Comparison of ENCODE assay signal across 11 mouse cellular contexts in genomic region chr5:49529362-49529761, GRCm38 (mm10). TPM values are rescaled to one million over a fixed set of nuclear protein-coding genes. Genes with fewer than 3 reads are reported as not detected.
DNase-seq lines count a peak whose midpoint lies in the region; ATAC-seq and TF ChIP-seq lines count a peak whose summit lies in the region.
"Had no signal": no experiment of that assay in that cellular context is flagged by ENCODE, and none has a peak within 500 bp of the region (broad histone marks: within the 10 kb centered on the region; RNA-seq: fewer than 3 reads in every experiment).

No protein-coding gene starts in this region.

- TF ChIP-seq POLR2A in liver, adult 2 months (IDR thresholded peaks at IDR 0.05; ENCODE audit: extremely low read depth, insufficient read depth, low read length) = no peak

- TF ChIP-seq EP300 in lung, postnatal 0 days (IDR thresholded peaks at IDR 0.05) = no peak

- H3K79me2 ChIP-seq in liver, adult 2 months (ENCODE audit: control insufficient read depth, insufficient read depth, low read length) = no peaks in the 10 kb centered on the region

- no peaks in the 10 kb centered on the region for H3K36me3 ChIP-seq in forebrain, embryonic 13.5 days (ENCODE audit: poor library complexity, severe bottlenecking)
- no peaks in the 10 kb centered on the region for H3K36me3 ChIP-seq in forebrain, embryonic 10.5 days (replicated peaks)
- H3K36me3 ChIP-seq in liver, adult 2 months (ENCODE audit: control insufficient read depth, insufficient read depth, low read length) = no peaks in the 10 kb centered on the region
- H3K36me3 ChIP-seq in lung, postnatal 0 days (ENCODE audit: insufficient read depth, low read length) = no peaks in the 10 kb centered on the region

- no peaks in the 10 kb centered on the region for H3K9me3 ChIP-seq in forebrain, embryonic 13.5 days (replicated peaks)
- H3K9me3 ChIP-seq in forebrain, embryonic 10.5 days = no peaks in the 10 kb centered on the region
- no peaks in the 10 kb centered on the region for H3K9me3 ChIP-seq in lung, postnatal 0 days (ENCODE audit: low read length)

- intact Hi-C loops in left cerebral cortex, postnatal 4 days (cut with DNase I) = loop anchor here (10.0 kb wide), 2 partner anchors 155 to 425 kb away; no protein-coding TSS in a partner anchor

- ATAC-seq in forebrain, embryonic 13.5 days = 0 out of 2 replicates have a peak, but pooled peaks have one; percentile 3
- ATAC-seq in lung, postnatal 0 days = no peak
- ATAC-seq: midbrain, embryonic 16.5 days had no signal

- H3K27me3 ChIP-seq in forebrain, embryonic 13.5 days = no peaks in the 10 kb centered on the region
- peaks cover 20% of the 10 kb centered on the region for H3K27me3 ChIP-seq in forebrain, embryonic 10.5 days (ENCODE audit: poor library complexity, severe bottlenecking)
- peaks cover 7% of the 10 kb centered on the region for H3K27me3 ChIP-seq in liver, adult 2 months (ENCODE audit: control insufficient read depth, insufficient read depth, low read length)
- peaks cover 4% of the 10 kb centered on the region for H3K27me3 ChIP-seq in lung, postnatal 0 days (replicated peaks; ENCODE audit: insufficient read depth, low read length)

- H3K9ac ChIP-seq in forebrain, embryonic 13.5 days = no peak overlapping the region
- no peak overlapping the region for H3K9ac ChIP-seq in liver, adult 2 months (ENCODE audit: low read depth, low read length)
- H3K9ac ChIP-seq in lung, postnatal 0 days (replicated peaks; ENCODE audit: low read depth) = no peak overlapping the region

- WGBS in forebrain, embryonic 13.5 days = 56% methylated on average over 8 of the region's 8 CpGs
- WGBS in forebrain, embryonic 10.5 days = 95% methylated on average over 8 of the region's 8 CpGs
- WGBS in liver, adult 2 months = 84% methylated on average over 8 of the region's 8 CpGs
- 46% methylated on average over 8 of the region's 8 CpGs for WGBS in lung, postnatal 0 days

- DNase-seq in forebrain, embryonic 10.5 days (ENCODE audit: extremely low spot score, low spot score) = no peak
- peak; percentile 3 for DNase-seq in liver, adult 2 months (ENCODE audit: extremely low read depth, low read depth, low spot score)
- DNase-seq in liver (no peak), adipocyte (ENCODE audit: low spot score) (peak; percentile 71)
- peak; percentile 55 for DNase-seq in lung, postnatal 0 days (ENCODE audit: low spot score)
- no peak for DNase-seq in left cerebral cortex, postnatal 4 days
- DNase-seq: heart, postnatal 4 days; right cerebral cortex, postnatal 14 days had no signal

- no peak overlapping the region for H3K27ac ChIP-seq in forebrain, embryonic 13.5 days
- no peak overlapping the region for H3K27ac ChIP-seq in forebrain, embryonic 10.5 days
- no peak overlapping the region for H3K27ac ChIP-seq in liver, adult 2 months (replicated peaks; ENCODE audit: insufficient read depth, low read depth, low read length)
- H3K27ac ChIP-seq in lung, postnatal 0 days (ENCODE audit: low read length) = no peak overlapping the region

- peaks cover under 1% of the 10 kb centered on the region; the same call in 1 of the 2 replicates for H3K4me1 ChIP-seq in forebrain, embryonic 13.5 days
- H3K4me1 ChIP-seq in forebrain, embryonic 10.5 days = peaks cover 3% of the 10 kb centered on the region; the same call in 1 of the 2 replicates
- H3K4me1 ChIP-seq in liver, adult 2 months (ENCODE audit: control insufficient read depth, insufficient read depth, low read length) = no peaks in the 10 kb centered on the region
- H3K4me1 ChIP-seq in lung, postnatal 0 days (ENCODE audit: insufficient read depth, low read depth, low read length) = no peaks in the 10 kb centered on the region

- TF ChIP-seq CTCF in liver, adult 2 months (IDR thresholded peaks at IDR 0.05; ENCODE audit: low read depth, low read length) = no peak
- TF ChIP-seq CTCF in lung, postnatal 0 days (IDR thresholded peaks at IDR 0.05) = no peak

- H3K4me3 ChIP-seq in forebrain, embryonic 13.5 days = no peak overlapping the region
- no peak overlapping the region for H3K4me3 ChIP-seq in forebrain, embryonic 10.5 days
- no peak overlapping the region for H3K4me3 ChIP-seq in liver, adult 2 months (ENCODE audit: insufficient read depth, low read depth, low read length)
- H3K4me3 ChIP-seq in lung, postnatal 0 days (ENCODE audit: low read depth, low read length) = no peak overlapping the region

- no peak overlapping the region for H3K4me2 ChIP-seq in forebrain, embryonic 13.5 days
- no peak overlapping the region for H3K4me2 ChIP-seq in lung, postnatal 0 days (replicated peaks; ENCODE audit: low read depth, low read length)

RNA-seq across cellular contexts. Expression of gene Kcnip4, which starts 4.7 kb away (rescaled TPM):
- 2.4 and 3.0 TPM in 2 replicates for polyA plus RNA-seq in forebrain, embryonic 13.5 days (2015; fragmentation: Nextera tagmentation; extraction: Ambion mirVana)
- 0.49 and 1.0 TPM in 2 replicates for polyA plus RNA-seq in forebrain, embryonic 10.5 days (2016; fragmentation: Nextera tagmentation; extraction: Ambion mirVana)
- total RNA-seq in liver, adult 2 months (2014; rRNA removed) = not detected in 2 replicates
- polyA plus RNA-seq in liver, adult 2 months (2012; rRNA removed) = not detected in 2 replicates
- 0.48 and 0.53 TPM in 2 replicates for polyA plus RNA-seq in lung, postnatal 0 days (2015; fragmentation: Nextera tagmentation; extraction: Ambion mirVana)
- total RNA-seq in left cerebral cortex, postnatal 4 days (2021) = 10 to 100 TPM; 22.8 to 25.2 TPM
- total RNA-seq: gastrocnemius, adult 18-20 months had no signal

Comparison
In these comparisons a context has a peak if more than half of its experiments do, and no peak if none do; other contexts are left out.
1. DNase-seq: peak in liver, adult 2 months (single experiment), adipocyte (single experiment) and lung, postnatal 0 days (single experiment); none in forebrain, embryonic 10.5 days (single experiment), liver (single experiment) and left cerebral cortex, postnatal 4 days (single experiment).